Mouse (Mus musculus): ENCODE data around the gene Gpsm3.

GRCm38 (mm10) chr17:34590154-34590987 lies 765 bp downstream of the Gpsm3 start:
- TF ChIP-seq CTCF (IDR thresholded peaks at IDR 0.05; ENCODE audit: low read depth) = no peak
- no peak for TF ChIP-seq EP300 (IDR thresholded peaks at IDR 0.05; ENCODE audit: low read depth)

All from heart, postnatal 0 days (tissue).